Mouse (Mus musculus) E14TG2a.4 (cell line): ENCODE data around the gene Trim66.

Experiments
- CTCF ChIP-seq: conservative IDR thresholded peaks from 2 replicates; pipeline ENCODE4 v1.5.1; 2014; ENCODE audit warnings: low read length
- NANOG ChIP-seq: IDR thresholded peaks from 2 replicates; pipeline ENCODE4 v1.6.1; 2014; ENCODE audit warnings: borderline replicate concordance, low read length, mixed read lengths
- POU5F1 ChIP-seq: IDR thresholded peaks from 2 replicates; pipeline ENCODE4 v1.6.1; 2014; ENCODE audit warnings: low read length, borderline replicate concordance

DNA sequence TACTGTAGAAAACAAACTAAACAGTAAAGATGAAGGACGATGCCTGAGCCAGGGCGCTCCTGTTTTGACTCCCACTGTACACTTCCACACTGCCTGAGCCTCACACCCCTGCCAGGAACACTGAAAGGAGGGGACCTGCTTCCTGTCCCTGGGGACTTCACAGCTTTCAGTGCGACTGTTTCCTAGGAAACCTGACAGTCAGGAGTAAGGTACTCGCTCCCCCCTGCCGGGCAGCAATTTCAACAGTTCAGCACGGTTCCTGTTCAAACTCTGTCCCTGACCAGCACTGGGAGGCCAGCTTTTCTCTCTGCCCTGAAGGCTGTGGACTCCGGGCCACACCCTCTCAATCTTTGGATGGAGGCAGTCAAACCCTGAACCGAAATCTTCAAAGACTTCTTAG, 815 bp downstream of the Trim66 start:
- TF ChIP-seq CTCF (no peak), NANOG (peak; percentile 36; the same call in 1 of the 2 replicates), POU5F1 (no peak)
